In the genomic region with DNA sequence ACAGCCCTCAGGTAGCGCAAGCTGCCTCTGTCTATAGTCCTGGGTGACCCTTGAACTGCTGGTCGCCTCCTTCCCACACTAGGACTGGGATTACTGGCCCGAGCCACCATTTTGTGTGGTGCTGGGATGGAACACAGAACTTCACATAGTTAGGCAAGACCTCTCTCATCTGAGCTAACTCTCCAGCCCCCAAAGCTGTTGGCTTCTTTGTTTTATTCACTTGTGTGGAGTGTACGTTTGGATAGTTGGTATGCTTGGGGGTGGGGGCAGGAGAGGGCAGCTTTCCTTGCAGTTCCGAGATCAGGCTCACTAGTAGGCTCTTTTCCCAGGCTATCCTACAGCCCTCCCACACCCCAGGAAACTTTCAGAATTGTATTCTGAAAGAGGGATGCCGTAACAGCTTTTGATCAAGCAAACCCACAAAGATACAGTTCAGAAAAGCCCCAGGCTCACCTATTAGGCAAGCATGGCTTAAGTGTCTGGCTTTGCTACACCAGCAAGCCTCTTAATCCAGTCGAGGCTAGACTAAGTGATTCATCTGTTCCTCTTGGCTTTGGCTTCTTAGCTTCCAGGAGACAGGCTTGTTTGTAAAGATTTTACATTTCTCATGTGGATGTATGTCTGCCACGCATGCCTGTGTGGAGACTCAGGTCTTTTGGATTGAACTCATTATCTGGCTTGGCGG, we compare ENCODE assay signal across 8 mouse cellular contexts. TPM values are rescaled to one million over a fixed set of nuclear protein-coding genes. Genes with fewer than 3 reads are reported as not detected.
DNase-seq lines count a peak whose midpoint lies in the region; ATAC-seq and TF ChIP-seq lines count a peak whose summit lies in the region.

No protein-coding gene starts in this region.

- no peak overlapping the region for H3K27ac ChIP-seq in midbrain, embryonic 12.5 days (replicated peaks)
- no peak overlapping the region for H3K27ac ChIP-seq in midbrain, embryonic 16.5 days (ENCODE audit: low read length)
- peak overlapping the region; percentile 46 for H3K27ac ChIP-seq in intestine, postnatal 0 days (ENCODE audit: low read depth, low read length)
- H3K27ac ChIP-seq in stomach, embryonic 14.5 days (ENCODE audit: low read length) = no peak overlapping the region

- ATAC-seq in erythroblast, adult 5-6 weeks (replicated peaks; ENCODE audit: low FRiP score, poor library complexity, severe bottlenecking) = no peak
- ATAC-seq in midbrain, embryonic 12.5 days (ENCODE audit: low FRiP score, low read depth) = no peak
- ATAC-seq in midbrain, embryonic 16.5 days = no peak
- ATAC-seq in intestine, postnatal 0 days = no peak
- ATAC-seq in stomach, embryonic 14.5 days (ENCODE audit: insufficient number of reproducible peaks, insufficient read depth, low FRiP score, low read depth) = no peak

- H3K9me3 ChIP-seq in erythroblast, embryonic 14.5 days (ENCODE audit: control insufficient read depth, low read length) = no peaks in the 10 kb centered on the region
- H3K9me3 ChIP-seq in midbrain, embryonic 12.5 days = no peaks in the 10 kb centered on the region
- no peaks in the 10 kb centered on the region for H3K9me3 ChIP-seq in midbrain, embryonic 16.5 days (replicated peaks; ENCODE audit: control insufficient read depth, low read length, poor library complexity, severe bottlenecking)
- no peaks in the 10 kb centered on the region for H3K9me3 ChIP-seq in intestine, postnatal 0 days (ENCODE audit: control insufficient read depth)
- H3K9me3 ChIP-seq in stomach, embryonic 14.5 days (ENCODE audit: control insufficient read depth, low read depth, low read length) = no peaks in the 10 kb centered on the region

- H3K36me3 ChIP-seq in erythroblast, embryonic 14.5 days (ENCODE audit: control insufficient read depth) = peaks cover 57% of the 10 kb centered on the region
- H3K36me3 ChIP-seq in midbrain, embryonic 12.5 days = peaks cover 15% of the 10 kb centered on the region; the same call in 1 of the 2 replicates
- no peaks in the 10 kb centered on the region for H3K36me3 ChIP-seq in midbrain, embryonic 16.5 days (ENCODE audit: control insufficient read depth, insufficient read depth, low read length)
- peaks cover 25% of the 10 kb centered on the region for H3K36me3 ChIP-seq in intestine, postnatal 0 days (ENCODE audit: control insufficient read depth, insufficient read depth)
- H3K36me3 ChIP-seq in stomach, embryonic 14.5 days (ENCODE audit: control insufficient read depth, insufficient read depth, low read length) = peaks cover 22% of the 10 kb centered on the region

- no peak for TF ChIP-seq CTCF in intestine, postnatal 0 days (IDR thresholded peaks at IDR 0.05; ENCODE audit: low read depth)

- H3K4me2 ChIP-seq in midbrain, embryonic 12.5 days (replicated peaks) = peak overlapping the region; percentile 78
- H3K4me2 ChIP-seq in midbrain, embryonic 16.5 days (ENCODE audit: low read length) = no peak overlapping the region
- H3K4me2 ChIP-seq in intestine, postnatal 0 days (replicated peaks; ENCODE audit: low read depth) = peak overlapping the region; percentile 82
- H3K4me2 ChIP-seq in stomach, embryonic 14.5 days (replicated peaks; ENCODE audit: low read depth, low read length) = peak overlapping the region; percentile 69

- no peaks in the 10 kb centered on the region for H3K27me3 ChIP-seq in erythroblast, embryonic 14.5 days (ENCODE audit: control insufficient read depth)
- peaks cover 29% of the 10 kb centered on the region for H3K27me3 ChIP-seq in midbrain, embryonic 12.5 days
- peaks cover 6% of the 10 kb centered on the region for H3K27me3 ChIP-seq in midbrain, embryonic 16.5 days (ENCODE audit: control insufficient read depth, insufficient read depth, low read depth, low read length)
- H3K27me3 ChIP-seq in intestine, postnatal 0 days (replicated peaks; ENCODE audit: control insufficient read depth, insufficient read depth, low read length) = no peaks in the 10 kb centered on the region
- no peaks in the 10 kb centered on the region for H3K27me3 ChIP-seq in stomach, embryonic 14.5 days (ENCODE audit: control insufficient read depth, insufficient read depth, low read length)

- peaks cover 64% of the 10 kb centered on the region for H3K4me1 ChIP-seq in erythroblast, embryonic 14.5 days (ENCODE audit: control insufficient read depth)
- peaks cover 36% of the 10 kb centered on the region for H3K4me1 ChIP-seq in midbrain, embryonic 12.5 days
- H3K4me1 ChIP-seq in midbrain, embryonic 16.5 days (ENCODE audit: control insufficient read depth, insufficient read depth, low read length) = peaks cover 14% of the 10 kb centered on the region
- H3K4me1 ChIP-seq in intestine, postnatal 0 days (replicated peaks; ENCODE audit: control insufficient read depth, insufficient read depth, low read length) = peaks cover 5% of the 10 kb centered on the region; the same call in 1 of the 2 replicates
- peaks cover 23% of the 10 kb centered on the region for H3K4me1 ChIP-seq in stomach, embryonic 14.5 days (ENCODE audit: control insufficient read depth, insufficient read depth, low read length)

- H3K9ac ChIP-seq in midbrain, embryonic 12.5 days (replicated peaks) = no peak overlapping the region
- no peak overlapping the region for H3K9ac ChIP-seq in midbrain, embryonic 16.5 days (ENCODE audit: low read depth, low read length)
- H3K9ac ChIP-seq in intestine, postnatal 0 days (ENCODE audit: low read depth, low read length) = peak overlapping the region; percentile 40; the same call in 1 of the 2 replicates
- H3K9ac ChIP-seq in stomach, embryonic 14.5 days (replicated peaks; ENCODE audit: low read depth, low read length) = no peak overlapping the region; the same call in 1 of the 2 replicates

- WGBS in midbrain, embryonic 12.5 days = 77% methylated on average over 9 of the region's 9 CpGs
- WGBS in midbrain, embryonic 16.5 days = 73% methylated on average over 9 of the region's 9 CpGs
- 30% methylated on average over 9 of the region's 9 CpGs for WGBS in intestine, postnatal 0 days
- 63% methylated on average over 9 of the region's 9 CpGs for WGBS in stomach, embryonic 14.5 days

- DNase-seq in embryo, embryonic 11 days = no peak
- DNase-seq in spleen, adult 12 weeks (ENCODE audit: low spot score) = no peak

- peak overlapping the region; percentile 70 for H3K4me3 ChIP-seq in erythroblast, embryonic 14.5 days (replicated peaks)
- H3K4me3 ChIP-seq in midbrain, embryonic 12.5 days = peak overlapping the region; percentile 0; the same call in 1 of the 2 replicates
- no peak overlapping the region for H3K4me3 ChIP-seq in midbrain, embryonic 16.5 days (ENCODE audit: low read depth, low read length)
- peak overlapping the region; percentile 77 for H3K4me3 ChIP-seq in intestine, postnatal 0 days (ENCODE audit: low read depth, low read length)
- H3K4me3 ChIP-seq in stomach, embryonic 14.5 days (ENCODE audit: low read depth, low read length) = peak overlapping the region; percentile 15; the same call in 1 of the 2 replicates

RNA-seq across cellular contexts. Expression of a gene that starts 2.5 kb away (rescaled TPM):
- polyA plus RNA-seq in erythroblast, embryonic 14.5 days (2012) = 12.6 and 20.7 TPM in 2 replicates
- total RNA-seq in erythroblast, adult 5-6 weeks (2015; ENCODE audit: low replicate concordance) = 73.8 and 96.1 TPM in 2 replicates
- 36.4 and 46.4 TPM in 2 replicates for total RNA-seq in erythroblast, adult 5-6 weeks (2017; ENCODE audit: low replicate concordance)
- polyA plus RNA-seq in midbrain, embryonic 12.5 days (2016; fragmentation: Nextera tagmentation; extraction: Ambion mirVana) = 73.7 and 79.3 TPM in 2 replicates
- 11.6 and 12.5 TPM in 2 replicates for polyA plus RNA-seq in midbrain, embryonic 16.5 days (2015; fragmentation: Nextera tagmentation; extraction: Ambion mirVana)
- polyA plus RNA-seq in intestine, postnatal 0 days (2015; fragmentation: Nextera tagmentation; extraction: Ambion mirVana) = 271 and 315 TPM in 2 replicates
- polyA plus RNA-seq in stomach, embryonic 14.5 days (2014; fragmentation: Nextera tagmentation; extraction: Ambion mirVana) = 191 and 203 TPM in 2 replicates

RNA-seq across cellular contexts. Expression of a gene that starts 22.8 kb away (rescaled TPM):
- polyA plus RNA-seq in erythroblast, embryonic 14.5 days (2012) = not detected in 2 replicates
- not detected in 2 replicates for total RNA-seq in erythroblast, adult 5-6 weeks (2015; ENCODE audit: low replicate concordance)
- not detected in 2 replicates for total RNA-seq in erythroblast, adult 5-6 weeks (2017; ENCODE audit: low replicate concordance)
- 5.4 and 8.1 TPM in 2 replicates for polyA plus RNA-seq in midbrain, embryonic 12.5 days (2016; fragmentation: Nextera tagmentation; extraction: Ambion mirVana)
- polyA plus RNA-seq in midbrain, embryonic 16.5 days (2015; fragmentation: Nextera tagmentation; extraction: Ambion mirVana) = 5.1 and 7.1 TPM in 2 replicates
- 29.8 and 32.7 TPM in 2 replicates for polyA plus RNA-seq in intestine, postnatal 0 days (2015; fragmentation: Nextera tagmentation; extraction: Ambion mirVana)
- 31.1 and 38.9 TPM in 2 replicates for polyA plus RNA-seq in stomach, embryonic 14.5 days (2014; fragmentation: Nextera tagmentation; extraction: Ambion mirVana)

RNA-seq across cellular contexts. Expression of a gene that starts 42.2 kb away (rescaled TPM):
- polyA plus RNA-seq in erythroblast, embryonic 14.5 days (2012) = 17.1 and 18.1 TPM in 2 replicates
- 11.9 and 21.7 TPM in 2 replicates for total RNA-seq in erythroblast, adult 5-6 weeks (2015; ENCODE audit: low replicate concordance)
- total RNA-seq in erythroblast, adult 5-6 weeks (2017; ENCODE audit: low replicate concordance) = 20.4 and 28.1 TPM in 2 replicates
- polyA plus RNA-seq in midbrain, embryonic 12.5 days (2016; fragmentation: Nextera tagmentation; extraction: Ambion mirVana) = 33.2 and 38.3 TPM in 2 replicates
- polyA plus RNA-seq in midbrain, embryonic 16.5 days (2015; fragmentation: Nextera tagmentation; extraction: Ambion mirVana) = 3.2 and 4.9 TPM in 2 replicates
- polyA plus RNA-seq in intestine, postnatal 0 days (2015; fragmentation: Nextera tagmentation; extraction: Ambion mirVana) = 4.8 TPM in 2 replicates
- 22.7 and 24.6 TPM in 2 replicates for polyA plus RNA-seq in stomach, embryonic 14.5 days (2014; fragmentation: Nextera tagmentation; extraction: Ambion mirVana)

RNA-seq across cellular contexts. Expression of a gene that starts 55.4 kb away (rescaled TPM):
- not detected in 2 replicates for polyA plus RNA-seq in erythroblast, embryonic 14.5 days (2012)
- not detected in 2 replicates for total RNA-seq in erythroblast, adult 5-6 weeks (2015; ENCODE audit: low replicate concordance)
- total RNA-seq in erythroblast, adult 5-6 weeks (2017; ENCODE audit: low replicate concordance) = not detected in 2 replicates
- polyA plus RNA-seq in midbrain, embryonic 12.5 days (2016; fragmentation: Nextera tagmentation; extraction: Ambion mirVana) = 18.2 and 19.9 TPM in 2 replicates
- 7.2 and 7.8 TPM in 2 replicates for polyA plus RNA-seq in midbrain, embryonic 16.5 days (2015; fragmentation: Nextera tagmentation; extraction: Ambion mirVana)
- 0.10 and 0.17 TPM in 2 replicates for polyA plus RNA-seq in intestine, postnatal 0 days (2015; fragmentation: Nextera tagmentation; extraction: Ambion mirVana)
- polyA plus RNA-seq in stomach, embryonic 14.5 days (2014; fragmentation: Nextera tagmentation; extraction: Ambion mirVana) = 0.22 TPM in 1 of 2 replicates, not detected in the other
